ENCODE assay signal across 8 mouse cellular contexts in the genomic region with DNA sequence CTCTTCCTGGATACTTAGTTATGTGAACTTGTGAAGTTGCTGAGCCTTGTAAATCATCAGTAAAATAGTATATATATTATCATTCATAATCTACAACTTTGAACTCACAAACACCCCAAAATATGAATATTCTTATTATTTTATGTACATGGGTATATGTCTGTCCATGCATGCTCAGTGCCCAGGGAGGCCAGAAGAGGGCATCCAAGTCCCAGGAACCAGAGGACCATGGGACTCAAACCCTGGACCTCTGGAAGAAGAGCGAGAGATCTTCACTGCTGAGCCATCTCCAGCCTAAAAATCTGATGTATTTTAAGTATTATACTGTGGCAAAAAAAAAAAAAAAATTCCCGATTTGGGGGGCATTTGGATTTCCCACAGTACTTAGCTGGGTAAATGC. TPM values are rescaled to one million over a fixed set of nuclear protein-coding genes. Genes with fewer than 3 reads are reported as not detected.
DNase-seq lines count a peak whose midpoint lies in the region; ATAC-seq and TF ChIP-seq lines count a peak whose summit lies in the region.

No protein-coding gene starts in this region.

- no peak overlapping the region for H3K4me2 ChIP-seq in liver, embryonic 14.5 days (ENCODE audit: low read depth)

- DNase-seq in cerebellum, adult 2 months: peak; percentile 52 to 56
- no peak for DNase-seq in cerebellum, adult 11 months
- peak; percentile 51 for DNase-seq in kidney, postnatal 14 days
- no peak for DNase-seq in kidney, adult 11 months
- DNase-seq in MEL (ENCODE audit: low read depth, low spot score): peak; percentile 32
- DNase-seq in liver, embryonic 14.5 days (ENCODE audit: low read depth in 3 of 3, low spot score in 3 of 3): no peak
- no peak for DNase-seq in frontal cortex, postnatal 25 days (ENCODE audit: low spot score in 2 of 2)

- H3K27me3 ChIP-seq in cerebellum, adult 2 months (ENCODE audit: control insufficient read depth, insufficient read depth, low read length): no peaks in the 10 kb centered on the region
- peaks cover 0 to 6% of the 10 kb centered on the region in 2 experiments; a peak in 1 of 4 replicates for H3K27me3 ChIP-seq in MEL (ENCODE audit: control insufficient read depth in 1 of 2, insufficient read depth in 2 of 2, low read length in 2 of 2)
- no peaks in the 10 kb centered on the region for H3K27me3 ChIP-seq in liver, embryonic 14.5 days (ENCODE audit: control insufficient read depth, insufficient read depth, low read length)

- 13% methylated on average over 2 of the region's 2 CpGs for WGBS in cerebellum, adult 2 months
- WGBS in liver, embryonic 14.5 days (ENCODE audit: insufficient replicate concordance): 17% methylated on average over 2 of the region's 2 CpGs

- H3K9me3 ChIP-seq in MEL (replicated peaks; ENCODE audit: insufficient read depth, low read length): no peaks in the 10 kb centered on the region
- no peaks in the 10 kb centered on the region for H3K9me3 ChIP-seq in liver, embryonic 14.5 days (ENCODE audit: control insufficient read depth, low read length)

- no peak overlapping the region for H3K27ac ChIP-seq in cerebellum, adult 2 months (ENCODE audit: insufficient read depth, low read length)
- H3K27ac ChIP-seq in MEL (ENCODE audit: control insufficient read depth, low read depth, low read length): no peak overlapping the region
- no peak overlapping the region for H3K27ac ChIP-seq in liver, embryonic 14.5 days

- no peak overlapping the region for H3K4me3 ChIP-seq in cerebellum, adult 2 months (replicated peaks; ENCODE audit: insufficient read depth, low read depth, low read length)
- H3K4me3 ChIP-seq in MEL (ENCODE audit: control insufficient read depth in 1 of 2, insufficient read depth in 1 of 2, low read depth in 2 of 2, low read length in 2 of 2): no peak overlapping the region
- no peak overlapping the region for H3K4me3 ChIP-seq in liver, embryonic 14.5 days (ENCODE audit: insufficient read depth in 1 of 2, low read depth in 2 of 2, low read length in 2 of 2)

- no peak for TF ChIP-seq EP300 in MEL (IDR thresholded peaks at IDR 0.05; ENCODE audit: low read depth in 1 of 2, low read length in 2 of 2)
- no peak for TF ChIP-seq EP300 in liver, embryonic 14.5 days (IDR thresholded peaks at IDR 0.05; ENCODE audit: low read depth)

- peak; percentile 76 for TF ChIP-seq CTCF in cerebellum, adult 2 months (IDR thresholded peaks at IDR 0.05; ENCODE audit: borderline replicate concordance, insufficient read depth, low read depth, low read length)
- peak in 2 of 3 experiments; percentile 45 to 56; a peak in 4 of 6 replicates for TF ChIP-seq CTCF in MEL (IDR thresholded peaks at IDR 0.05 in 2 of 3, conservative IDR thresholded peaks at IDR 0.05 in 1 of 3; ENCODE audit: control insufficient read depth in 1 of 3, insufficient read depth in 1 of 3, low read depth in 2 of 3, low read length in 3 of 3, poor library complexity in 1 of 3, severe bottlenecking in 1 of 3)
- TF ChIP-seq CTCF in liver, embryonic 14.5 days (IDR thresholded peaks at IDR 0.05; ENCODE audit: low read depth): peak; percentile 51; the same call in 1 of the 2 replicates

- peaks cover 2% of the 10 kb centered on the region for H3K4me1 ChIP-seq in cerebellum, adult 2 months (ENCODE audit: control insufficient read depth, insufficient read depth, low read length)
- H3K4me1 ChIP-seq in MEL (ENCODE audit: control insufficient read depth in 1 of 2, insufficient read depth in 2 of 2, low read length in 2 of 2): no peaks in the 10 kb centered on the region
- no peaks in the 10 kb centered on the region for H3K4me1 ChIP-seq in liver, embryonic 14.5 days (replicated peaks; ENCODE audit: control insufficient read depth in 2 of 2, insufficient read depth in 2 of 2, low read length in 1 of 2)

- no peak for ATAC-seq in liver, embryonic 14.5 days (ENCODE audit: insufficient read depth)
- no peak for ATAC-seq in erythroid progenitor cell, adult 5-6 weeks (replicated peaks; ENCODE audit: low FRiP score, poor library complexity, severe bottlenecking)

- H3K79me2 ChIP-seq in MEL (ENCODE audit: control insufficient read depth, insufficient read depth, low read length, poor library complexity): no peaks in the 10 kb centered on the region

- no peak overlapping the region for H3K9ac ChIP-seq in MEL (ENCODE audit: control insufficient read depth, low read depth, low read length, poor library complexity, severe bottlenecking)
- no peak overlapping the region for H3K9ac ChIP-seq in liver, embryonic 14.5 days (replicated peaks)

- no peaks in the 10 kb centered on the region for H3K36me3 ChIP-seq in MEL (ENCODE audit: control insufficient read depth in 1 of 2, insufficient read depth in 2 of 2, low read length in 2 of 2)
- no peaks in the 10 kb centered on the region for H3K36me3 ChIP-seq in liver, embryonic 14.5 days (replicated peaks; ENCODE audit: control insufficient read depth, insufficient read depth, low read depth)

- TF ChIP-seq POLR2A in cerebellum, adult 2 months (IDR thresholded peaks at IDR 0.05; ENCODE audit: borderline replicate concordance, insufficient read depth, low read length): no peak
- no peak for TF ChIP-seq POLR2A in MEL (IDR thresholded peaks at IDR 0.05; ENCODE audit: control insufficient read depth in 1 of 2, insufficient read depth in 1 of 2, low read depth in 1 of 2, low read length in 2 of 2, poor library complexity in 1 of 2)

- TF ChIP-seq RAD21 in MEL (IDR thresholded peaks at IDR 0.05; ENCODE audit: low read depth, low read length): peak; percentile 52

TF ChIP-seq in MEL, 35 proteins besides CTCF, POLR2A, EP300 and RAD21 (continues in another document):
- TF ChIP-seq ETS1 (IDR thresholded peaks at IDR 0.05; ENCODE audit: low read depth, low read length) (no peak), SIN3A (IDR thresholded peaks at IDR 0.05; ENCODE audit: low read length) (no peak), TCF12 (IDR thresholded peaks at IDR 0.05; ENCODE audit: low read depth, low read length) (no peak), CHD1 (IDR thresholded peaks at IDR 0.05; ENCODE audit: low read depth, low read length) (no peak), ZC3H11A (IDR thresholded peaks at IDR 0.05; ENCODE audit: low read depth, low read length) (peak; percentile 10; the same call in 1 of the 2 replicates), KAT2A (conservative IDR thresholded peaks at IDR 0.05; ENCODE audit: low read depth, low read length) (no peak), ZKSCAN1 (IDR thresholded peaks at IDR 0.05; ENCODE audit: low read depth, low read length) (no peak), GATA1 (IDR thresholded peaks at IDR 0.05; ENCODE audit: low read depth, low read length) (no peak), USF1 (IDR thresholded peaks at IDR 0.05; ENCODE audit: low read depth, low read length) (no peak)

RNA-seq across cellular contexts. Expression of gene Dixdc1, which starts 30.2 kb away (rescaled TPM):
- polyA plus RNA-seq in cerebellum, adult 2 months (2012; rRNA removed): 81.7 and 85.7 TPM in 2 replicates
- not detected in 2 replicates for total RNA-seq in MEL (2012; rRNA removed)
- polyA plus RNA-seq in MEL (2012; ENCODE audit: insufficient read depth in 1 of 2, insufficient read length in 2 of 2, low read depth in 1 of 2, low replicate concordance in 2 of 2, missing spikeins in 1 of 2): under 1 TPM in 1 of 2 experiments, not detected in 1; 0.07 TPM
- 0.56 and 0.57 TPM in 2 replicates for polyA plus RNA-seq in liver, embryonic 14.5 days (2012; rRNA removed)
- polyA plus RNA-seq in liver, embryonic 14.5 days (2014; fragmentation: Nextera tagmentation; extraction: Ambion mirVana): 0.84 and 1.2 TPM in 2 replicates
- total RNA-seq in erythroid progenitor cell, adult 5-6 weeks (2015; ENCODE audit: low replicate concordance): not detected in 2 replicates
- total RNA-seq in erythroid progenitor cell, adult 5-6 weeks (2017; ENCODE audit: low replicate concordance): not detected in 2 replicates

RNA-seq across cellular contexts. Expression of gene 2310030G06Rik, which starts 37.2 kb away (rescaled TPM):
- 3.0 and 3.8 TPM in 2 replicates for polyA plus RNA-seq in cerebellum, adult 2 months (2012; rRNA removed)
- total RNA-seq in MEL (2012; rRNA removed): not detected in 2 replicates
- polyA plus RNA-seq in MEL (2012; ENCODE audit: insufficient read depth in 1 of 2, insufficient read length in 2 of 2, low read depth in 1 of 2, low replicate concordance in 2 of 2, missing spikeins in 1 of 2): not detected
- 1.8 and 2.2 TPM in 2 replicates for polyA plus RNA-seq in liver, embryonic 14.5 days (2012; rRNA removed)
- 2.1 and 2.3 TPM in 2 replicates for polyA plus RNA-seq in liver, embryonic 14.5 days (2014; fragmentation: Nextera tagmentation; extraction: Ambion mirVana)
- not detected in 2 replicates for total RNA-seq in erythroid progenitor cell, adult 5-6 weeks (2015; ENCODE audit: low replicate concordance)
- not detected in 2 replicates for total RNA-seq in erythroid progenitor cell, adult 5-6 weeks (2017; ENCODE audit: low replicate concordance)

RNA-seq across cellular contexts. Expression of gene Cryab, which starts 42.0 kb away (rescaled TPM):
- 296 and 364 TPM in 2 replicates for polyA plus RNA-seq in cerebellum, adult 2 months (2012; rRNA removed)
- total RNA-seq in MEL (2012; rRNA removed): not detected in 2 replicates
- polyA plus RNA-seq in MEL (2012; ENCODE audit: insufficient read depth in 1 of 2, insufficient read length in 2 of 2, low read depth in 1 of 2, low replicate concordance in 2 of 2, missing spikeins in 1 of 2): not detected
- 1.7 and 2.7 TPM in 2 replicates for polyA plus RNA-seq in liver, embryonic 14.5 days (2012; rRNA removed)
- polyA plus RNA-seq in liver, embryonic 14.5 days (2014; fragmentation: Nextera tagmentation; extraction: Ambion mirVana): 4.5 and 4.7 TPM in 2 replicates
- not detected in 2 replicates for total RNA-seq in erythroid progenitor cell, adult 5-6 weeks (2015; ENCODE audit: low replicate concordance)
- not detected in 2 replicates for total RNA-seq in erythroid progenitor cell, adult 5-6 weeks (2017; ENCODE audit: low replicate concordance)

RNA-seq across cellular contexts. Expression of gene Hspb2, which starts 43.0 kb away (rescaled TPM):
- polyA plus RNA-seq in cerebellum, adult 2 months (2012; rRNA removed): 3.2 and 3.4 TPM in 2 replicates
- total RNA-seq in MEL (2012; rRNA removed): not detected in 2 replicates
- polyA plus RNA-seq in MEL (2012; ENCODE audit: insufficient read depth in 1 of 2, insufficient read length in 2 of 2, low read depth in 1 of 2, low replicate concordance in 2 of 2, missing spikeins in 1 of 2): not detected
- 0.20 and 0.35 TPM in 2 replicates for polyA plus RNA-seq in liver, embryonic 14.5 days (2012; rRNA removed)
- not detected in 2 replicates for polyA plus RNA-seq in liver, embryonic 14.5 days (2014; fragmentation: Nextera tagmentation; extraction: Ambion mirVana)
- not detected in 2 replicates for total RNA-seq in erythroid progenitor cell, adult 5-6 weeks (2015; ENCODE audit: low replicate concordance)
- total RNA-seq in erythroid progenitor cell, adult 5-6 weeks (2017; ENCODE audit: low replicate concordance): not detected in 2 replicates

RNA-seq across cellular contexts. Expression of gene Dlat, which starts 49.5 kb away (rescaled TPM):
- polyA plus RNA-seq in cerebellum, adult 2 months (2012; rRNA removed): 78.4 and 82.3 TPM in 2 replicates
- total RNA-seq in MEL (2012; rRNA removed): 52.2 and 71.7 TPM in 2 replicates
- polyA plus RNA-seq in MEL (2012; ENCODE audit: insufficient read depth in 1 of 2, insufficient read length in 2 of 2, low read depth in 1 of 2, low replicate concordance in 2 of 2, missing spikeins in 1 of 2): 10 to 100 TPM in 1 of 2 experiments, not detected in 1; 77.4 TPM
- polyA plus RNA-seq in liver, embryonic 14.5 days (2012; rRNA removed): 7.0 and 14.4 TPM in 2 replicates
- 32.0 and 35.7 TPM in 2 replicates for polyA plus RNA-seq in liver, embryonic 14.5 days (2014; fragmentation: Nextera tagmentation; extraction: Ambion mirVana)
- 8.0 and 12.3 TPM in 2 replicates for total RNA-seq in erythroid progenitor cell, adult 5-6 weeks (2015; ENCODE audit: low replicate concordance)
- 6.9 and 15.3 TPM in 2 replicates for total RNA-seq in erythroid progenitor cell, adult 5-6 weeks (2017; ENCODE audit: low replicate concordance)

Comparison
In these comparisons a context has a peak if more than half of its experiments do, and no peak if none do; other contexts are left out.
1. DNase-seq: peak in cerebellum, adult 2 months (2 of 2), kidney, postnatal 14 days (single experiment) and MEL (single experiment); none in cerebellum, adult 11 months (single experiment), kidney, adult 11 months (single experiment), liver, embryonic 14.5 days (0 of 3) and frontal cortex, postnatal 25 days (0 of 2).
2. RNA of gene Dixdc1, which starts 30.2 kb away (polyA plus RNA-seq): 81.7 to 85.7 TPM in cerebellum, adult 2 months; 0.56 to 1.2 TPM in liver, embryonic 14.5 days and 0.07 TPM in MEL; every median in the first group is over 10 times any median in the second.
3. RNA of gene Cryab, which starts 42.0 kb away (polyA plus RNA-seq): 296 to 364 TPM in cerebellum, adult 2 months; 1.7 to 4.7 TPM in liver, embryonic 14.5 days and not detected in MEL; every median in the first group is over 10 times any median in the second.
4. Peak in every context shown above with its lines, with median percentiles within 50 percentile points of each other: CTCF ChIP-seq.